Mouse (Mus musculus): ENCODE data around the gene Uox. TPM values are rescaled to one million over a fixed set of nuclear protein-coding genes. Genes with fewer than 3 reads are reported as not detected.

Gene Uox
- polyA plus RNA-seq, 1 experiment, result not detected

GRCm38 (mm10) chr3:146580039-146580729, 10.0 kb downstream of the Uox start:
- Histone ChIP-seq H3K4me3 (replicated peaks) (no peak overlapping the region), H3K27me3 (replicated peaks) (peaks cover 21% of the 10 kb centered on the region), H3K4me1 (peaks cover 18% of the 10 kb centered on the region), H3K9me3 (peaks cover 8% of the 10 kb centered on the region), H3K36me3 (replicated peaks; ENCODE audit: low read length) (no peaks in the 10 kb centered on the region)
- no peak for TF ChIP-seq GATA1 (IDR thresholded peaks at IDR 0.05; ENCODE audit: borderline replicate concordance, low read length)
- TF ChIP-seq FLI1 (IDR thresholded peaks at IDR 0.05; ENCODE audit: low read length), result no peak

DNA sequence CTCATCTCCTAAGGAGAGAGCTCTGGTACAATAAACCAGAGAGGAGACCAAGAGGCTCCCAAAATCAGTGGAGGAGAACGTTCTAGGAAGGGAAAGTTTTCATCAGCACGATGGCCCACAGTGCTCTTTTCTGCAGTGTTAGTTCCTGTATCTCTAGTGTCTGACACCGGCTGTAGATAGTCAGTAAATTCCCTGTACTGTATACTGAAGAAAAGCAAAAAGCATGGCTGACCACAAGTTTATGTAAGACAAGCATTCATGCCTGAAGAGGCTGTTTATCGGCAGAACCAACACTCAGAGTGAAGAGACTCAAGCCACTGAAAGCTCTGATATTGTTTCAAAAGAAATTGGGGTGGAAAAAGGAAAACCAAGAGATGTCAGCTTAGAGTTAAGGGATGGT, 13.3 kb downstream of the Uox start:
- Histone ChIP-seq H3K4me3 (replicated peaks) (peak overlapping the region; percentile 64), H3K36me3 (replicated peaks; ENCODE audit: low read length) (no peaks in the 10 kb centered on the region), H3K4me1 (peaks cover 18% of the 10 kb centered on the region), H3K9me3 (peaks cover 3% of the 10 kb centered on the region), H3K27me3 (replicated peaks) (peaks cover 18% of the 10 kb centered on the region)
- no peak for TF ChIP-seq FLI1 (IDR thresholded peaks at IDR 0.05; ENCODE audit: low read length)
- no peak for TF ChIP-seq GATA1 (IDR thresholded peaks at IDR 0.05; ENCODE audit: borderline replicate concordance, low read length)

- H3K9me3 ChIP-seq, result no peaks in the 10 kb centered on the region
- H3K27me3 ChIP-seq (replicated peaks), result peaks cover 18% of the 10 kb centered on the region
- H3K4me1 ChIP-seq, result peaks cover 18% of the 10 kb centered on the region
- peak overlapping the region; percentile 64 for H3K4me3 ChIP-seq (replicated peaks)
- no peak for TF ChIP-seq FLI1 (IDR thresholded peaks at IDR 0.05; ENCODE audit: low read length)
- no peak for TF ChIP-seq GATA1 (IDR thresholded peaks at IDR 0.05; ENCODE audit: borderline replicate concordance, low read length)
- no peaks in the 10 kb centered on the region for H3K36me3 ChIP-seq (replicated peaks; ENCODE audit: low read length)
These were observed 13.7 kb downstream of the Uox start for GRCm38 (mm10) chr3:146583908-146584307.

- no peaks in the 10 kb centered on the region for H3K36me3 ChIP-seq (replicated peaks; ENCODE audit: low read length)
- H3K27me3 ChIP-seq (replicated peaks), result peaks cover 16% of the 10 kb centered on the region
- H3K4me1 ChIP-seq, result peaks cover 15% of the 10 kb centered on the region
- no peaks in the 10 kb centered on the region for H3K9me3 ChIP-seq
- H3K4me3 ChIP-seq (replicated peaks), result no peak overlapping the region
- TF ChIP-seq FLI1 (IDR thresholded peaks at IDR 0.05; ENCODE audit: low read length) (no peak), GATA1 (IDR thresholded peaks at IDR 0.05; ENCODE audit: borderline replicate concordance, low read length) (no peak)
These were observed 16.4 kb downstream of the Uox start for GRCm38 (mm10) chr3:146586616-146587015.

GRCm38 (mm10) chr3:146589523-146589922, 19.3 kb downstream of the Uox start:
- H3K4me3 ChIP-seq (replicated peaks), result no peak overlapping the region
- TF ChIP-seq FLI1 (IDR thresholded peaks at IDR 0.05; ENCODE audit: low read length) (no peak), GATA1 (IDR thresholded peaks at IDR 0.05; ENCODE audit: borderline replicate concordance, low read length) (no peak)
- H3K4me1 ChIP-seq, result no peaks in the 10 kb centered on the region

DNA sequence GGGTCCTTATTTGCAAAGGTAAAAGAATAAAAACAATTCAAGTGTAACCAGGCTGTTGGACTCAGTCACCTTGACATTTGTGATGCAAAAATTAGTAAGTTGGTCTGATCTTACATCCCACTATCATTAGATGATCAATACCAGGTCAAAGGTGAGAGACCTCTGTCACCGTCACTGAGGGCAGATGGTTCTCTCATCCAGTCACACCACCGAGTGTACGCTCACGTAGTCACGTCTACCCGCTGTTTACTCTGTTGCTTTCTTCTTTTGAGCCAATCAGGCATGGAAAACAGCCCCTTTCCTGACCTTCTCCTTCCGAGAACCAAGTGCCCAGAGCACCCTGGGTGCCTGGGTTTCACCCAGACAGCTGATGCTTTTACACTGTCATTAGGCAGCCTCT, 20.9 kb downstream of the Uox start:
- peaks cover 13% of the 10 kb centered on the region for H3K27me3 ChIP-seq (replicated peaks)
- TF ChIP-seq FLI1 (IDR thresholded peaks at IDR 0.05; ENCODE audit: low read length), result no peak
- TF ChIP-seq GATA1 (IDR thresholded peaks at IDR 0.05; ENCODE audit: borderline replicate concordance, low read length), result no peak
- no peaks in the 10 kb centered on the region for H3K9me3 ChIP-seq
- H3K4me1 ChIP-seq, result no peaks in the 10 kb centered on the region
- no peaks in the 10 kb centered on the region for H3K36me3 ChIP-seq (replicated peaks; ENCODE audit: low read length)
- H3K4me3 ChIP-seq (replicated peaks), result no peak overlapping the region

More at GRCm38 (mm10) chr3:146589523-146589922, 19.3 kb downstream of the Uox start:
- H3K9me3 ChIP-seq, result no peaks in the 10 kb centered on the region
- peaks cover 14% of the 10 kb centered on the region for H3K27me3 ChIP-seq (replicated peaks)
- no peaks in the 10 kb centered on the region for H3K36me3 ChIP-seq (replicated peaks; ENCODE audit: low read length)

DNA sequence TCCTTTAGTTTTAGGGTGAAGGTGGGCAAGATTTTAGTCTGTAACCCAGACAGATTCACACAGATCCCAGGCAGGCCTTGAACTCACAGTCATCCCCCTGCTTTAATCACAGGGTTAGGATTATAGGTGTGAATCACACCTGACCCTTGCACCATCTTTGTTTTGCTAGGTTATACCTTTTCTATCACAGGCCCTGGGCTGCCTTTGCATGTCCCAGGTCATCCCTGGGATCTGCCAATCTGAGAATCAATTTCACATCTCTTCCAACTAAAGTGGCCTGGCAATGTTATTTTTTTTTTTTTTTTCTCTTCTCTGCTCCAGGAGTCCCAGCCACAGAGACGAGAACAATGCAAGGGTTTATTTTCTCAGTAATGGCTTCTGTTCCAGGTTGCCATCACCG, 21.4 kb downstream of the Uox start:
- no peak for TF ChIP-seq GATA1 (IDR thresholded peaks at IDR 0.05; ENCODE audit: borderline replicate concordance, low read length)
- TF ChIP-seq FLI1 (IDR thresholded peaks at IDR 0.05; ENCODE audit: low read length), result no peak
- H3K36me3 ChIP-seq (replicated peaks; ENCODE audit: low read length), result no peaks in the 10 kb centered on the region
- H3K9me3 ChIP-seq, result no peaks in the 10 kb centered on the region
- H3K27me3 ChIP-seq (replicated peaks), result peaks cover 14% of the 10 kb centered on the region
- no peak overlapping the region for H3K4me3 ChIP-seq (replicated peaks)
- no peaks in the 10 kb centered on the region for H3K4me1 ChIP-seq

- Histone ChIP-seq H3K27me3 (replicated peaks) (peaks cover 8% of the 10 kb centered on the region), H3K4me1 (peaks cover 4% of the 10 kb centered on the region; the same call in 1 of the 2 replicates), H3K4me3 (replicated peaks) (no peak overlapping the region), H3K9me3 (no peaks in the 10 kb centered on the region), H3K36me3 (replicated peaks; ENCODE audit: low read length) (no peaks in the 10 kb centered on the region)
- TF ChIP-seq FLI1 (IDR thresholded peaks at IDR 0.05; ENCODE audit: low read length) (no peak), GATA1 (IDR thresholded peaks at IDR 0.05; ENCODE audit: borderline replicate concordance, low read length) (no peak)
These were observed 25.2 kb downstream of the Uox start for GRCm38 (mm10) chr3:146595440-146595839.

DNA sequence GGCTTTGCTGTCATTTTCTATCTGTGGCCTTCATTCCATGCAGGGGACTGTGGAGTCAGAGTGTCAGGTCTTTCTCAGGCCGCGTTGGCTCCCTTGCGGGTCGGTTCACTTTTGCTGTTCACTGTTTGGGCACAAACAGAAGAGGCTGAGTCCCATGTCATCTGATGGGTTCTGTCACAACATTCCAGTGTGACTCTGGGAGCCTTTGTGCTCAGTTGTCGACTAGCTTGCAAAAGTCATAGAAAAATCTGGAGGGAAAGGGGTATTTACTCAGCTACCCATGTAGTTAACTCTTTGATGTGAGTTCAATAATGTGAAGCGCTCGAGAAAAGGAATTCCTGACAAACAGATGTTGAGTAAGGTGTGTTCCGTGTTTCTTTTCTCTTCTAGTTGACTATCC, 26.2 kb downstream of the Uox start:
- H3K9me3 ChIP-seq, result no peaks in the 10 kb centered on the region
- no peaks in the 10 kb centered on the region for H3K36me3 ChIP-seq (replicated peaks; ENCODE audit: low read length)
- H3K27me3 ChIP-seq (replicated peaks), result peaks cover 13% of the 10 kb centered on the region
- no peak overlapping the region for H3K4me3 ChIP-seq (replicated peaks)
- H3K4me1 ChIP-seq, result peaks cover 13% of the 10 kb centered on the region
- TF ChIP-seq FLI1 (IDR thresholded peaks at IDR 0.05; ENCODE audit: low read length) (no peak), GATA1 (IDR thresholded peaks at IDR 0.05; ENCODE audit: borderline replicate concordance, low read length) (no peak)

DNA sequence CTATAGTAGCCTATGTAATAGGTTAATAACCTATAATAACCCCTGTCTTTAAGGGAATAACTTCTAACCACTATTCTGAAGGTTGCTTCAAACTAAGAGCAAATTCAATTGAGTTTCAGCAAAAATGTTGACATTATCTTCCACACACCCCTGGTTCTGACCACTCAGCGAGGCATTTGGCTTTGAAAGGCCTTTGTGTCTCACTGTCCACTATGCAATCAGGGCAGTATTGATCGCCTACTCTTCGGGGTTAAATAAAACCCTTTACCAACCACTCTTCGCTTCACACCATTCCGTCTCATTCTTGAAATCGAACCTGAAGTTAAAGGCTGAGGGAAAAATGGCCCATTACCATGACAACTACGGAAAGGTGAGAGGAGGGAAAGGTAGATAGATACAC, 26.6 kb downstream of the Uox start:
- Histone ChIP-seq H3K4me3 (replicated peaks) (no peak overlapping the region), H3K4me1 (peaks cover 13% of the 10 kb centered on the region), H3K27me3 (replicated peaks) (peaks cover 13% of the 10 kb centered on the region), H3K36me3 (replicated peaks; ENCODE audit: low read length) (no peaks in the 10 kb centered on the region), H3K9me3 (no peaks in the 10 kb centered on the region)
- TF ChIP-seq GATA1 (IDR thresholded peaks at IDR 0.05; ENCODE audit: borderline replicate concordance, low read length), result no peak
- no peak for TF ChIP-seq FLI1 (IDR thresholded peaks at IDR 0.05; ENCODE audit: low read length)
